Mouse (Mus musculus) liver, postnatal 0 days (tissue): ENCODE measurements around the gene Bri3. TPM values are rescaled to one million over a fixed set of nuclear protein-coding genes. Genes with fewer than 3 reads are reported as not detected.

ENCODE experiments used
- ATAC-seq: fragments of 200-750 bp; cut with Nextera tagmentation; 2 replicates; pipeline ENCODE4 v1.8.0; 2017; ENCODE audit warnings: mild to moderate bottlenecking, moderate library complexity
- DNase-seq: peaks from one replicate; pipeline ENCODE4 v3.0.0-alpha.2; 2016
- H3K27ac ChIP-seq: fragments of 300-500 bp; sonication (generic); 2 replicates; pipeline ENCODE4 v1.5.1; 2014; ENCODE audit warnings: antibody characterized with exemption, moderate library complexity, mild to moderate bottlenecking, low read depth
- H3K27me3 ChIP-seq: fragments of 300-500 bp; sonication (generic); 2 replicates; pipeline ENCODE4 v1.6.1; 2014; ENCODE audit warnings: low read length, control low read depth, mixed read lengths; ENCODE audit not compliant: insufficient read depth
- H3K36me3 ChIP-seq: fragments of 300-500 bp; sonication (generic); replicated peaks from 2 replicates; pipeline ENCODE4 v1.6.1; 2014; ENCODE audit warnings: mild to moderate bottlenecking, control low read depth, low read length, moderate library complexity, mixed read lengths; ENCODE audit not compliant: insufficient read depth
- H3K4me1 ChIP-seq: fragments of 300-500 bp; sonication (generic); 2 replicates; pipeline ENCODE4 v1.6.1; 2014; ENCODE audit warnings: antibody characterized with exemption, mild to moderate bottlenecking, control low read depth; ENCODE audit not compliant: insufficient read depth
- H3K4me2 ChIP-seq: fragments of 300-500 bp; sonication (generic); 2 replicates; pipeline ENCODE4 v1.6.1; 2014; ENCODE audit warnings: low read depth, mild to moderate bottlenecking, low read length, moderate library complexity, mixed read lengths
- H3K4me3 ChIP-seq: fragments of 300-500 bp; sonication (generic); 2 replicates; pipeline ENCODE4 v1.5.1; 2014; ENCODE audit warnings: low read depth, low read length
- H3K9ac ChIP-seq: fragments of 300-500 bp; sonication (generic); replicated peaks from 2 replicates; pipeline ENCODE4 v1.6.1; 2014; ENCODE audit warnings: mild to moderate bottlenecking, moderate library complexity
- H3K9me3 ChIP-seq: fragments of 300-500 bp; sonication (generic); 2 replicates; pipeline ENCODE4 v1.6.1; 2016; ENCODE audit warnings: mild to moderate bottlenecking, control low read depth, low read length, mixed read lengths
- CTCF ChIP-seq: sonication (generic); IDR thresholded peaks from 2 replicates; pipeline ENCODE4 v1.5.1; 2016; ENCODE audit warnings: antibody characterized with exemption, low read depth
- EP300 ChIP-seq: IDR thresholded peaks from 2 replicates; pipeline ENCODE4 v1.6.1; 2016; ENCODE audit warnings: antibody characterized with exemption, low read depth, mild to moderate bottlenecking
- WGBS: fragments of 180-500 bp; shearing (Covaris S2); extraction: QIAGEN DNeasy Blood & Tissue Kit; methylation state at CpG from one replicate; pipeline ENCODE4 v1.1.7; 2014; ENCODE audit not compliant: insufficient replicate concordance; 5-methylcytosine and 5-hydroxymethylcytosine counted together
- polyA plus RNA-seq: library from polyadenylated mRNA; unstranded; fragments of >200 nt; fragmentation: Nextera tagmentation; extraction: Ambion mirVana; gene quantifications from 2 replicates; pipeline ENCODE4 v1.2.1, GENCODE M21; 2015

The Bri3 gene
- polyA plus RNA-seq, 1 experiment from 2014 or later, result 51.1 TPM

GRCm38 (mm10) chr5:144457623-144458287, 213.5 kb downstream of the Bri3 start:
- H3K9ac ChIP-seq, result no peak overlapping the region
- TF ChIP-seq CTCF (no peak), EP300 (no peak)
- DNase-seq (peak; percentile 21), ATAC-seq (peak; percentile 72)
- H3K36me3 ChIP-seq, result no peaks in the 10 kb centered on the region
- H3K9me3 ChIP-seq, result peaks cover 3% of the 10 kb centered on the region; the same call in 1 of the 2 replicates
- H3K27me3 ChIP-seq, result no peaks in the 10 kb centered on the region
- WGBS, result 6% methylated on average over 11 of the region's 11 CpGs
- H3K4me1 ChIP-seq, result no peaks in the 10 kb centered on the region
- no peak overlapping the region; the same call in 1 of the 2 replicates for H3K4me2 ChIP-seq
- H3K27ac ChIP-seq, result no peak overlapping the region
- H3K4me3 ChIP-seq, result no peak overlapping the region

GRCm38 (mm10) chr5:144466987-144467386, 222.8 kb downstream of the Bri3 start:
- Histone ChIP-seq H3K4me1 (no peaks in the 10 kb centered on the region), H3K9me3 (no peaks in the 10 kb centered on the region), H3K4me3 (no peak overlapping the region), H3K27me3 (no peaks in the 10 kb centered on the region), H3K27ac (no peak overlapping the region), H3K4me2 (no peak overlapping the region), H3K36me3 (no peaks in the 10 kb centered on the region), H3K9ac (no peak overlapping the region)
- 38% methylated on average over 6 of the region's 6 CpGs for WGBS
- TF ChIP-seq CTCF (peak; percentile 39), EP300 (no peak)
- DNase-seq (peak; percentile 14), ATAC-seq (no peak)

- H3K9me3 ChIP-seq, result no peaks in the 10 kb centered on the region
- DNase-seq, result no peak
- no peak for TF ChIP-seq CTCF
- TF ChIP-seq EP300, result no peak
- no peak overlapping the region for H3K27ac ChIP-seq
- H3K4me2 ChIP-seq, result no peak overlapping the region
- no peak overlapping the region for H3K9ac ChIP-seq
- H3K4me1 ChIP-seq, result no peaks in the 10 kb centered on the region
- H3K36me3 ChIP-seq, result no peaks in the 10 kb centered on the region
- H3K4me3 ChIP-seq, result no peak overlapping the region
- 71% methylated on average over 14 of the region's 14 CpGs for WGBS
- H3K27me3 ChIP-seq, result no peaks in the 10 kb centered on the region
- ATAC-seq, result no peak
These were observed 228.8 kb downstream of the Bri3 start for GRCm38 (mm10) chr5:144473056-144473455.

- H3K27me3 ChIP-seq, result no peaks in the 10 kb centered on the region
- no peak for ATAC-seq
- WGBS, result 64% methylated on average over 8 of the region's 8 CpGs
These were observed 235.5 kb downstream of the Bri3 start for GRCm38 (mm10) chr5:144479677-144480171.

GRCm38 (mm10) chr5:144483659-144484375, 239.6 kb downstream of the Bri3 start:
- no peak overlapping the region for H3K9ac ChIP-seq
- WGBS, result 63% methylated on average over 16 of the region's 16 CpGs
- H3K9me3 ChIP-seq, result no peaks in the 10 kb centered on the region
- H3K27ac ChIP-seq, result no peak overlapping the region
- ATAC-seq (no peak), DNase-seq (no peak)
- H3K4me1 ChIP-seq, result no peaks in the 10 kb centered on the region
- no peaks in the 10 kb centered on the region for H3K27me3 ChIP-seq
- H3K4me3 ChIP-seq, result no peak overlapping the region
- no peak overlapping the region for H3K4me2 ChIP-seq
- TF ChIP-seq CTCF, result no peak
- TF ChIP-seq EP300, result no peak
- no peaks in the 10 kb centered on the region for H3K36me3 ChIP-seq

More at GRCm38 (mm10) chr5:144479677-144480171, 235.5 kb downstream of the Bri3 start:
- Histone ChIP-seq H3K9me3 (no peaks in the 10 kb centered on the region), H3K4me1 (no peaks in the 10 kb centered on the region), H3K9ac (no peak overlapping the region), H3K27ac (no peak overlapping the region), H3K4me3 (no peak overlapping the region), H3K4me2 (no peak overlapping the region), H3K36me3 (no peaks in the 10 kb centered on the region)
- DNase-seq, result no peak
- no peak for TF ChIP-seq CTCF
- no peak for TF ChIP-seq EP300

- H3K9ac ChIP-seq, result no peak overlapping the region
- H3K27ac ChIP-seq, result no peak overlapping the region
- no peak overlapping the region for H3K4me3 ChIP-seq
- H3K4me1 ChIP-seq, result no peaks in the 10 kb centered on the region
- TF ChIP-seq EP300 (no peak), CTCF (no peak)
- H3K4me2 ChIP-seq, result no peak overlapping the region
- ATAC-seq (no peak), DNase-seq (no peak)
- H3K27me3 ChIP-seq, result no peaks in the 10 kb centered on the region
- WGBS, result 10% methylated on average over 6 of the region's 6 CpGs
- H3K9me3 ChIP-seq, result no peaks in the 10 kb centered on the region
- no peaks in the 10 kb centered on the region for H3K36me3 ChIP-seq
These were observed 247.1 kb downstream of the Bri3 start for GRCm38 (mm10) chr5:144491308-144491707.

Other genes with a start within 250 kb of the Bri3 start
- 30.5 and 31.5 TPM in 2 replicates for gene Ccz1, start 229.6 kb upstream of the Bri3 start, polyA plus RNA-seq
- not detected in 2 replicates for gene Ocm, start 217.8 kb upstream of the Bri3 start, polyA plus RNA-seq
- gene Lmtk2, start 144.0 kb upstream of the Bri3 start, polyA plus RNA-seq, result 1.1 and 1.2 TPM in 2 replicates
- 0.16 and 0.19 TPM in 2 replicates for gene Bhlha15, start 54.2 kb upstream of the Bri3 start, polyA plus RNA-seq
- gene Tecpr1, start 20.8 kb upstream of the Bri3 start, polyA plus RNA-seq, result 2.1 and 2.5 TPM in 2 replicates
- gene Baiap2l1, start 113.7 kb downstream of the Bri3 start, polyA plus RNA-seq, result 12.3 and 13.3 TPM in 2 replicates